Mouse (Mus musculus) cerebellum, adult 2 months (tissue): ENCODE measurements around the gene Ptcd1.

ENCODE experiments used
- CTCF ChIP-seq: fragments of 200-500 bp; IDR thresholded peaks from 2 replicates; pipeline ENCODE4 v1.5.1; 2011; ENCODE audit warnings: low read depth, mild to moderate bottlenecking, control low read depth, low read length, moderate library complexity, borderline replicate concordance; ENCODE audit not compliant: insufficient read depth
- POLR2A ChIP-seq: fragments of 200-500 bp; IDR thresholded peaks from 2 replicates; pipeline ENCODE4 v1.6.1; 2011; ENCODE audit warnings: low read length, control low read depth, borderline replicate concordance; ENCODE audit not compliant: insufficient read depth

- TF ChIP-seq POLR2A = no peak
- no peak for TF ChIP-seq CTCF
These were observed 48.9 kb downstream of the Ptcd1 start for GRCm38 (mm10) chr5:145118005-145118404.
